Mouse (Mus musculus): ENCODE data around the gene Rnf24. TPM values are rescaled to one million over a fixed set of nuclear protein-coding genes. Genes with fewer than 3 reads are reported as not detected.

Gene Rnf24
- total and polyA plus RNA-seq, 3 experiments: 3.9 to 14.7 (median 3.9) TPM

DNA sequence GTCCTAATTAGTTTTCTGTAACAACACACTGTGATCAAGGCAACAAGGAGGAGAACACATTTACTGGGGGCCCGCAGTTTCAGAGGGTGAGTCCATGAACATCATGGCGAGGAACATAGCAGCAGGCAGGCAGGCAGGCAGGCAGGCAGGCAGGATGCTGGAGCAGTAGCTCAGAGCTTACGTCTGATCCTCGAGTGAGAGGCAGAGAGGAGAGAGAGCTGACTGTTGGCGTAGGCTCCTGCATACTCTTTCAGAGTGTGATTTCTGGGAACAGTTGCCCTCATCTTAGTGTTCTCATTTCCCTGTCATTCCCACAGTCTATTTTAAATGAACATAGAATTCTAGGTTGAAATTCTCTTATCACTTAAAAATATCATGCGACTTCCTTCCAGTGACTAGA, 24.4 kb upstream of the Rnf24 start:
- peak overlapping the region; percentile 23 for H3K27ac ChIP-seq (ENCODE audit: insufficient read depth, low read depth)
- no peaks in the 10 kb centered on the region for H3K27me3 ChIP-seq (replicated peaks)
- no peaks in the 10 kb centered on the region for H3K79me2 ChIP-seq (replicated peaks; ENCODE audit: control insufficient read depth, extremely low read depth, insufficient read depth, poor library complexity, severe bottlenecking)
- no peaks in the 10 kb centered on the region for H3K36me3 ChIP-seq (replicated peaks in 1 of 2; ENCODE audit: control insufficient read depth in 1 of 2, insufficient read depth in 1 of 2, low read length in 1 of 2)
- no peak overlapping the region for H3K4me3 ChIP-seq (replicated peaks in 1 of 3; ENCODE audit: low read depth in 2 of 3, low read length in 2 of 3, poor library complexity in 1 of 3)
- TF ChIP-seq MAFK (IDR thresholded peaks at IDR 0.05; ENCODE audit: insufficient replicate concordance, low read length): no peak
- TF ChIP-seq RAD21 (IDR thresholded peaks at IDR 0.05; ENCODE audit: low read depth, low read length): no peak
- no peak for TF ChIP-seq ZMIZ1 (IDR thresholded peaks at IDR 0.05; ENCODE audit: low read depth, low read length)
- no peak for TF ChIP-seq E2F4 (IDR thresholded peaks at IDR 0.05; ENCODE audit: insufficient replicate concordance, low read depth, low read length)
- no peak for TF ChIP-seq BHLHE40 (IDR thresholded peaks at IDR 0.05; ENCODE audit: low read depth, low read length)
- TF ChIP-seq NRF1 (IDR thresholded peaks at IDR 0.05; ENCODE audit: low read depth, low read length): no peak
- TF ChIP-seq EP300 (IDR thresholded peaks at IDR 0.05; ENCODE audit: low read length): no peak
- no peak for TF ChIP-seq CHD2 (IDR thresholded peaks at IDR 0.05; ENCODE audit: low read length)
- TF ChIP-seq POLR2A (IDR thresholded peaks at IDR 0.05; ENCODE audit: low read depth, low read length): no peak
- TF ChIP-seq PAX5 (IDR thresholded peaks at IDR 0.05; ENCODE audit: low read length): no peak
- TF ChIP-seq ZC3H11A (IDR thresholded peaks at IDR 0.05; ENCODE audit: low read depth, low read length): no peak
- TF ChIP-seq CTCF (conservative IDR thresholded peaks at IDR 0.05 in 1 of 2, IDR thresholded peaks at IDR 0.05 in 1 of 2; ENCODE audit: low read depth in 2 of 2, low read length in 2 of 2): no peak
- TF ChIP-seq SMC3 (IDR thresholded peaks at IDR 0.05; ENCODE audit: low read depth, low read length): no peak
- TF ChIP-seq KAT2A (IDR thresholded peaks at IDR 0.05; ENCODE audit: insufficient replicate concordance, low read length): no peak
- TF ChIP-seq ZNF384 (IDR thresholded peaks at IDR 0.05; ENCODE audit: low read depth, low read length): no peak
- H3K4me2 ChIP-seq (ENCODE audit: insufficient read depth, low read depth, poor library complexity, severe bottlenecking): 0 out of 2 replicates have a peak overlapping the region, but pooled peaks have one; percentile 16
- dilution Hi-C loops (cut with MboI; ENCODE audit: extremely low pct_ligation_motif_present, extremely low pct_unique_long_range_greater_than_20kb, low sequenced_read_pairs) (no loop called here), in situ Hi-C loops (cut with MboI; ENCODE audit: low pct_ligation_motif_present, low pct_unique_long_range_greater_than_20kb, low sequenced_read_pairs) (no loop called here)
- no peak for DNase-seq (ENCODE audit: extremely low read depth)
- peaks cover 7 to 14% of the 10 kb centered on the region in 2 experiments for H3K4me1 ChIP-seq (ENCODE audit: control insufficient read depth in 1 of 2, insufficient read depth in 2 of 2)
- H3K9me3 ChIP-seq (replicated peaks; ENCODE audit: low read length): peaks cover 3% of the 10 kb centered on the region
- no peak overlapping the region for H3K9ac ChIP-seq (ENCODE audit: insufficient read depth, low read depth)

DNA sequence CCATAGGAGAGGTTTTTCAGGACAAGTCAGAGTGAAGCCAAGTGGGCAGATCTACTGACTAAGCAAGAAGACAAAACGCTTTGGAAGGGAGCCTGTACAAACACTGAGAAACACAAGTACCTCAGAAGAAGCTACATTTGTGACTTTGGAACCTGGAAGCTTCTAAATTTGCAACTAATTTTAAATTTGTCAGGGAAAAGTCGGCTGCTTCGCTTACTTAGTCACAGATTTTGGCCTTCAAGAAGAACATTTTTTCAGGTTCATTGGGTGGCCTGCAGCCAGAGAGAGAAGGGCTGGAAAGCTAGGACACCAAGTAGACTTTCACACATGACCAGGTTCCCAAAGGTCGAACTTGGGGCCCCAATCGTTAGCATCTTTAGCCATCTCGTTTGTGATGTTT, 21.0 kb upstream of the Rnf24 start:
- H3K79me2 ChIP-seq (replicated peaks; ENCODE audit: control insufficient read depth, extremely low read depth, insufficient read depth, poor library complexity, severe bottlenecking): no peaks in the 10 kb centered on the region
- in situ Hi-C loops (cut with MboI; ENCODE audit: low pct_ligation_motif_present, low pct_unique_long_range_greater_than_20kb, low sequenced_read_pairs): no loop called here
- dilution Hi-C loops (cut with MboI; ENCODE audit: extremely low pct_ligation_motif_present, extremely low pct_unique_long_range_greater_than_20kb, low sequenced_read_pairs): no loop called here
- H3K9me3 ChIP-seq (replicated peaks; ENCODE audit: low read length): peaks cover 3% of the 10 kb centered on the region
- no peak overlapping the region for H3K4me3 ChIP-seq (replicated peaks in 1 of 3; ENCODE audit: low read depth in 2 of 3, low read length in 2 of 3, poor library complexity in 1 of 3)
- no peak overlapping the region for H3K27ac ChIP-seq (ENCODE audit: insufficient read depth, low read depth)
- TF ChIP-seq CHD1 (IDR thresholded peaks at IDR 0.05; ENCODE audit: low read depth, low read length): no peak
- TF ChIP-seq EP300 (IDR thresholded peaks at IDR 0.05; ENCODE audit: low read length): no peak
- TF ChIP-seq RAD21 (IDR thresholded peaks at IDR 0.05; ENCODE audit: low read depth, low read length): no peak
- no peak for TF ChIP-seq BHLHE40 (IDR thresholded peaks at IDR 0.05; ENCODE audit: low read depth, low read length)
- TF ChIP-seq MAZ (IDR thresholded peaks at IDR 0.05; ENCODE audit: low read depth, low read length): no peak
- no peak for TF ChIP-seq PAX5 (IDR thresholded peaks at IDR 0.05; ENCODE audit: low read length)
- no peak for DNase-seq (ENCODE audit: extremely low read depth)
- H3K27me3 ChIP-seq (replicated peaks): no peaks in the 10 kb centered on the region
- no peaks in the 10 kb centered on the region for H3K36me3 ChIP-seq (replicated peaks in 1 of 2; ENCODE audit: control insufficient read depth in 1 of 2, insufficient read depth in 1 of 2, low read length in 1 of 2)
- H3K9ac ChIP-seq (ENCODE audit: insufficient read depth, low read depth): no peak overlapping the region
- H3K4me2 ChIP-seq (ENCODE audit: insufficient read depth, low read depth, poor library complexity, severe bottlenecking): no peak overlapping the region
- peaks cover 7 to 14% of the 10 kb centered on the region in 2 experiments for H3K4me1 ChIP-seq (ENCODE audit: control insufficient read depth in 1 of 2, insufficient read depth in 2 of 2)
